Mouse (Mus musculus): ENCODE data around the gene Nsun7. TPM values are rescaled to one million over a fixed set of nuclear protein-coding genes. Genes with fewer than 3 reads are reported as not detected.

Nsun7 gene
- polyA plus RNA-seq, 1 experiment from 2014 or later, result 0.72 TPM

DNA sequence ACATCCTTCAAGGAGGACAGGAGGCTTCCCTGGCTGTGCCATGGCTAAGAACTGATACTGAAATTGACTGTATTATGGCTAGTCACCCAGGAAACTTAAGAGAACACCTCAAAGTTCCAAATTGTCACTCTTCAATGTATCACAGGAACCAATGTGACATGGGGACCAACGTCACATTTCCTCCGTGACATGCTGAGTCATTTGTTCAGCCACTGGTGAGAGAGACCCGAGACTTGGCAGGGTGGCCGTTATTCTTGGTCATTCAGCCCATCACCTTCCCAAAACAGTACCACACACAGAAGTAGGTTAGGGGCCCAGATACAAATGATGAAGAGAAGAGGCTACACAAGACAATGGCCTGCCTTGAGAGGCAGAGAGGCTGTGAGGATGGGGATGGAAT, 63.4 kb downstream of the Nsun7 start:
- H3K4me3 ChIP-seq, result no peak overlapping the region
- H3K36me3 ChIP-seq, result no peaks in the 10 kb centered on the region
- H3K4me1 ChIP-seq (replicated peaks), result peaks cover 27% of the 10 kb centered on the region
- DNase-seq (ENCODE audit: low spot score), result no peak
- no peaks in the 10 kb centered on the region for H3K9me3 ChIP-seq
- H3K27ac ChIP-seq, result no peak overlapping the region
- H3K27me3 ChIP-seq (ENCODE audit: insufficient read depth, poor library complexity, severe bottlenecking), result no peaks in the 10 kb centered on the region
- WGBS, result 91% methylated on average over 4 of the region's 4 CpGs

DNA sequence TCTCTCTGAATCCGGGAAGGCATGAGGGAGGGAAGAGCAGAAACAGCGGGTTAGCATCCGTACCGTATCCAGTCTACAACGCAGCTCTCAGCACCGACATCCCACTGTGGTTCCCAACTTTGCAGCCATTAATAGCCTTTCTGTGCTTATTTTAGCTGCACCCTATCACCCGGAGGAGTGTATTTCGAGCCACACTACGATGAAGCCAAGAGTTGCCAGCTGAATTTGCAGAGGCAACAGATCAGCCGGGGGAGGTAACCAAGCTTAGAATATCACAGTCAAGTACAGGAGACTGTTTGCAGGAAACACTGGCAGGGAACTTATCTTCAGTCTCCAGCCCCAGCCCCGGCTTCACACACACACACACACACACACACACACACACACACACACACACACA, 63.9 kb downstream of the Nsun7 start:
- Histone ChIP-seq H3K9me3 (no peaks in the 10 kb centered on the region), H3K4me1 (replicated peaks) (peaks cover 31% of the 10 kb centered on the region), H3K4me3 (no peak overlapping the region), H3K36me3 (no peaks in the 10 kb centered on the region), H3K27ac (no peak overlapping the region), H3K27me3 (ENCODE audit: insufficient read depth, poor library complexity, severe bottlenecking) (no peaks in the 10 kb centered on the region)
- no peak for DNase-seq (ENCODE audit: low spot score)
- WGBS, result 88% methylated on average over 11 of the region's 11 CpGs

GRCm38 (mm10) chr5:66326395-66326794, 66.7 kb downstream of the Nsun7 start:
- DNase-seq (ENCODE audit: low spot score), result no peak
- Histone ChIP-seq H3K27me3 (ENCODE audit: insufficient read depth, poor library complexity, severe bottlenecking) (no peaks in the 10 kb centered on the region), H3K36me3 (no peaks in the 10 kb centered on the region), H3K4me3 (no peak overlapping the region), H3K27ac (no peak overlapping the region), H3K9me3 (no peaks in the 10 kb centered on the region), H3K4me1 (replicated peaks) (peaks cover 28% of the 10 kb centered on the region)
- WGBS, result 80% methylated on average over 7 of the region's 7 CpGs

GRCm38 (mm10) chr5:66327949-66328726, 68.4 kb downstream of the Nsun7 start:
- Histone ChIP-seq H3K9me3 (no peaks in the 10 kb centered on the region), H3K27ac (peak overlapping the region; percentile 66), H3K27me3 (ENCODE audit: insufficient read depth, poor library complexity, severe bottlenecking) (no peaks in the 10 kb centered on the region), H3K36me3 (no peaks in the 10 kb centered on the region), H3K4me3 (peak overlapping the region; percentile 25), H3K4me1 (replicated peaks) (peaks cover 28% of the 10 kb centered on the region)
- DNase-seq (ENCODE audit: low spot score), result peak; percentile 56
- 37% methylated on average over 19 of the region's 19 CpGs for WGBS

DNA sequence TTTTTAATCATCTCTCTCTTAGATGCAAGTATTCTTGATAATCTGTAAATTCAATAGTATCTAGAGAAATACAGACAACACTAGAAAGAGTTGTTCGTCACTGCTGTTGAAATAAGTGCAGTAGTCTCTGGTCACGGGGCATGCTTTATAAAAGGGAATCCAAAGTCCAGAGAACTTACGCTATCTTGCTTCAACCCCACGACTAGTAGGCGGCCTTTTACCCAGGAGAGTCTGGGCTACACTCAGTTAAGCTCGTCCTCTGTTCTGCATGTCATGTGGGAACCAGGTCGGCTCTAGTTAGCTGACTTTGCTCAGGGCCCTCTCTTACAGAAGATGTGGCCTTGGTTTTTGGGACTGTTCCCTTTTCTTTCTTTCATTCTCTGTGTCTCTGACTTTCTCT, 69.1 kb downstream of the Nsun7 start:
- Histone ChIP-seq H3K9me3 (no peaks in the 10 kb centered on the region), H3K27me3 (ENCODE audit: insufficient read depth, poor library complexity, severe bottlenecking) (no peaks in the 10 kb centered on the region), H3K36me3 (no peaks in the 10 kb centered on the region), H3K27ac (0 out of 2 replicates have a peak overlapping the region, but pooled peaks have one; percentile 60), H3K4me1 (replicated peaks) (peaks cover 28% of the 10 kb centered on the region), H3K4me3 (no peak overlapping the region; the same call in 1 of the 2 replicates)
- 80% methylated on average over 7 of the region's 7 CpGs for WGBS
- no peak for DNase-seq (ENCODE audit: low spot score)

- DNase-seq (ENCODE audit: low spot score), result no peak
- Histone ChIP-seq H3K27me3 (ENCODE audit: insufficient read depth, poor library complexity, severe bottlenecking) (peaks cover 4% of the 10 kb centered on the region; the same call in 1 of the 2 replicates), H3K4me1 (replicated peaks) (peaks cover 22% of the 10 kb centered on the region), H3K36me3 (no peaks in the 10 kb centered on the region), H3K27ac (no peak overlapping the region), H3K4me3 (no peak overlapping the region), H3K9me3 (no peaks in the 10 kb centered on the region)
- 86% methylated on average over 6 of the region's 6 CpGs for WGBS
Measured at GRCm38 (mm10) chr5:66330806-66331205, 71.1 kb downstream of the Nsun7 start.

DNA sequence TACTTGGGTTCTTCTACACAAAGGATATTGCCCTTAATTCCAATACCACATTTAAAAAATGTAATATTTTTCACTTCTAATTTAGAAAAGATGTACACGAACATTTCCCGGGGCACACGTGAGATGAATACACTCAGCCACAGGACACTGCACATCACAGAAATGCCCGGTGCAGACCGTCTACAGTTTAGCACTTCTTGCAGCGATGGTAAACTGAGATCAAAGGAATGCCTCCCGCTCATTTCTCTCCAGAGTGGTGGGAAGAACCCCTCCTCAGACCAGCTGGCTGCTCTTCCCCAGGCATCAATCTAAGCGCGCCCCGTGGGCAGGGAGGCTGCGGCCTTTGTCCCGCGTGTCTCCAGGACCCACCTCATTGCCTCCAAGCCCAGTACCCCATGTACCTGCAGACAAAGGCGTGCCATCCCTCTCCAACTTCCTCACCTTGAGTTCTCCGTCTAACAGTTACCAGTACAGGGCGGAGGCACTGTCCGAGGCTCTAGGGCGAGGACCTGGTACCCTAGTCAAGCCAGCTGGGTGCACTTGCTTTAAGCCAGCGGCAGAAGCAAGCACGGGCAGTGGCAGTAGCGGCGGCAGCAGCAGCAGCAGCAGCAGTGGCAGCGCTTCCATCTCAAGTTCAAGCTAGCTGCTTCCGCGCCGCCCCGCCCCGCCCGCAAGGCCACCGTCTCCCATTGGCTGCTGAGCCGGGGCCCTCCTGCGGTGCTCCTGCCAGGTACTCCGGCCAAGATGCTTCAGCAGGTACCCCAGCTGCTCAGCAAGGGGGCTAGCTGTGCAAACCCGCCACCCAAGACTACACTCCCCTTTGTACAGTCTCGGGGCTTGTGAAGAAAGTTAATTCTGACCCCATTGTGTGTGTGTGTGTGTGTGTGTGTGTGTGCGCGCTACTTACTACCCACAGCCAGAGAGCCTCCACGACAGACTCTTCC, 77.6 kb downstream of the Nsun7 start:
- H3K27ac ChIP-seq, result peak overlapping the region; percentile 85

GRCm38 (mm10) chr5:66337969-66338345, 78.3 kb downstream of the Nsun7 start:
- H3K4me1 ChIP-seq (replicated peaks), result peaks cover 41% of the 10 kb centered on the region
- WGBS, result 37% methylated on average over 6 of the region's 6 CpGs
- H3K4me3 ChIP-seq, result peak overlapping the region; percentile 60
- no peaks in the 10 kb centered on the region for H3K36me3 ChIP-seq
- no peaks in the 10 kb centered on the region for H3K9me3 ChIP-seq
- DNase-seq (ENCODE audit: low spot score), result no peak
- H3K27ac ChIP-seq, result peak overlapping the region; percentile 85
- H3K27me3 ChIP-seq (ENCODE audit: insufficient read depth, poor library complexity, severe bottlenecking), result peaks cover 33% of the 10 kb centered on the region; the same call in 1 of the 2 replicates

More for the DNA sequence above, 77.6 kb downstream of the Nsun7 start:
- peak overlapping the region; percentile 60 for H3K4me3 ChIP-seq
- H3K4me1 ChIP-seq (replicated peaks), result peaks cover 40% of the 10 kb centered on the region
- WGBS, result 5% methylated on average over 38 of the region's 38 CpGs
- no peaks in the 10 kb centered on the region for H3K9me3 ChIP-seq
- H3K36me3 ChIP-seq, result no peaks in the 10 kb centered on the region
- DNase-seq (ENCODE audit: low spot score), result peak; percentile 72
- peaks cover 33% of the 10 kb centered on the region; the same call in 1 of the 2 replicates for H3K27me3 ChIP-seq (ENCODE audit: insufficient read depth, poor library complexity, severe bottlenecking)

- WGBS, result 26% methylated on average over 7 of the region's 7 CpGs
- H3K4me1 ChIP-seq (replicated peaks), result peaks cover 41% of the 10 kb centered on the region
- no peak overlapping the region for H3K4me3 ChIP-seq
- peak; percentile 34 for DNase-seq (ENCODE audit: low spot score)
- no peak overlapping the region for H3K27ac ChIP-seq
- H3K9me3 ChIP-seq, result no peaks in the 10 kb centered on the region
- no peaks in the 10 kb centered on the region for H3K36me3 ChIP-seq
- peaks cover 33% of the 10 kb centered on the region; the same call in 1 of the 2 replicates for H3K27me3 ChIP-seq (ENCODE audit: insufficient read depth, poor library complexity, severe bottlenecking)
Measured at GRCm38 (mm10) chr5:66338583-66338982, 78.9 kb downstream of the Nsun7 start.

GRCm38 (mm10) chr5:66340356-66341102, 80.8 kb downstream of the Nsun7 start:
- Histone ChIP-seq H3K27ac (no peak overlapping the region), H3K36me3 (no peaks in the 10 kb centered on the region), H3K4me1 (replicated peaks) (peaks cover 41% of the 10 kb centered on the region), H3K4me3 (no peak overlapping the region), H3K27me3 (ENCODE audit: insufficient read depth, poor library complexity, severe bottlenecking) (peaks cover 31% of the 10 kb centered on the region; the same call in 1 of the 2 replicates), H3K9me3 (no peaks in the 10 kb centered on the region)
- 86% methylated on average over 17 of the region's 17 CpGs for WGBS
- no peak for DNase-seq (ENCODE audit: low spot score)

GRCm38 (mm10) chr5:66341848-66342247, 82.2 kb downstream of the Nsun7 start:
- Histone ChIP-seq H3K36me3 (no peaks in the 10 kb centered on the region), H3K4me3 (no peak overlapping the region), H3K27me3 (ENCODE audit: insufficient read depth, poor library complexity, severe bottlenecking) (peaks cover 19% of the 10 kb centered on the region; the same call in 1 of the 2 replicates), H3K27ac (no peak overlapping the region), H3K9me3 (no peaks in the 10 kb centered on the region), H3K4me1 (replicated peaks) (peaks cover 41% of the 10 kb centered on the region)
- DNase-seq (ENCODE audit: low spot score), result no peak
- WGBS, result 43% methylated on average over 10 of the region's 10 CpGs

DNA sequence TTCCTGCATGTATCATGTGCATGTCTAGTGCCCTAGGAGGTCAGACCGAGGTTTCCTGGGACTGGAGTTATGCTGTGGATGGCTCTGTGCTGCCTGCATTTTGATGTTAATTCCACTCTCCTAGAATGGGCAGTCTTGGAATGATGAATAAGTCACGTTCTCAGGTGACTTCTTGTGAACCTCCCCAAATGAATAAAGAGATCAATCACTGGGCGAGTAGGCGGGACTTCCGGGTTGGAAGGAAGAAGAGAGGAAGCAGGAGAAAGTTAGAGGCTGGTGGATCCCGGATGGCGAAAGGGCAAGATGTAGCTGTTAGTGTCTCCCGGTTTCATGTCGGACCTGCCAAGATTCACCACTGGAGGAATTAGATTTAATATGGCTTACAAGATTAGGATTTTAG, 82.6 kb downstream of the Nsun7 start:
- H3K27me3 ChIP-seq (ENCODE audit: insufficient read depth, poor library complexity, severe bottlenecking), result peaks cover 15% of the 10 kb centered on the region; the same call in 1 of the 2 replicates
- no peak for DNase-seq (ENCODE audit: low spot score)
- no peaks in the 10 kb centered on the region for H3K36me3 ChIP-seq
- H3K4me3 ChIP-seq, result no peak overlapping the region
- peaks cover 37% of the 10 kb centered on the region for H3K4me1 ChIP-seq (replicated peaks)
- no peak overlapping the region for H3K27ac ChIP-seq
- no peaks in the 10 kb centered on the region for H3K9me3 ChIP-seq
- WGBS, result 71% methylated on average over 9 of the region's 9 CpGs
